Mouse (Mus musculus) midbrain, embryonic 14.5 days (tissue): ENCODE measurements around the gene Rps19bp1. TPM values are rescaled to one million over a fixed set of nuclear protein-coding genes. Genes with fewer than 3 reads are reported as not detected.

Source experiments
- ATAC-seq: fragments of 200-750 bp; cut with Nextera tagmentation; 2 replicates; pipeline ENCODE4 v1.8.0; 2017; ENCODE audit warnings: moderate number of reproducible peaks, moderate library complexity; ENCODE audit not compliant: low FRiP score, low TSS enrichment
- DNase-seq: peaks from one replicate; pipeline ENCODE4 v3.0.0-alpha.2; 2015
- H3K27ac ChIP-seq: fragments of 300-500 bp; sonication (generic); replicated peaks from 2 replicates; pipeline ENCODE4 v1.5.1; 2014; ENCODE audit warnings: mild to moderate bottlenecking, low read depth, low read length, moderate library complexity
- H3K27me3 ChIP-seq: fragments of 300-500 bp; sonication (generic); 2 replicates; pipeline ENCODE4 v1.6.1; 2014; ENCODE audit warnings: low read length, control low read depth, mixed read lengths; ENCODE audit not compliant: control insufficient read depth, insufficient read depth
- H3K36me3 ChIP-seq: fragments of 300-500 bp; sonication (generic); 2 replicates; pipeline ENCODE4 v1.6.1; 2014; ENCODE audit warnings: low read length, control low read depth; ENCODE audit not compliant: control insufficient read depth, insufficient read depth
- H3K4me1 ChIP-seq: fragments of 300-500 bp; sonication (generic); 2 replicates; pipeline ENCODE4 v1.6.1; 2014; ENCODE audit warnings: mild to moderate bottlenecking, antibody characterized with exemption, low read length, control low read depth; ENCODE audit not compliant: control insufficient read depth, insufficient read depth
- H3K4me2 ChIP-seq: fragments of 300-500 bp; sonication (generic); 2 replicates; pipeline ENCODE4 v1.6.1; 2014; ENCODE audit warnings: mild to moderate bottlenecking, low read length, moderate library complexity
- H3K4me3 ChIP-seq: fragments of 300-500 bp; sonication (generic); replicated peaks from 2 replicates; pipeline ENCODE4 v1.5.1; 2014; ENCODE audit warnings: low read depth, low read length
- H3K9ac ChIP-seq: fragments of 300-500 bp; sonication (generic); replicated peaks from 2 replicates; pipeline ENCODE4 v1.6.1; 2014; ENCODE audit warnings: mild to moderate bottlenecking, low read length, moderate library complexity
- H3K9me3 ChIP-seq: fragments of 300-500 bp; sonication (generic); 2 replicates; pipeline ENCODE4 v1.6.1; 2016; ENCODE audit warnings: low read length, control low read depth, mixed read lengths; ENCODE audit not compliant: control insufficient read depth
- WGBS: fragments of 180-500 bp; shearing (Covaris S2); extraction: QIAGEN DNeasy Blood & Tissue Kit; methylation state at CpG from one replicate; pipeline ENCODE4 v1.1.7; 2014; 5-methylcytosine and 5-hydroxymethylcytosine counted together
- polyA plus RNA-seq: library from polyadenylated mRNA; unstranded; fragments of >200 nt; fragmentation: Nextera tagmentation; extraction: Ambion mirVana; gene quantifications from 2 replicates; pipeline ENCODE4 v1.2.1, GENCODE M21; 2014

Gene Rps19bp1
- 73.9 and 100 TPM in 2 replicates for polyA plus RNA-seq

DNA sequence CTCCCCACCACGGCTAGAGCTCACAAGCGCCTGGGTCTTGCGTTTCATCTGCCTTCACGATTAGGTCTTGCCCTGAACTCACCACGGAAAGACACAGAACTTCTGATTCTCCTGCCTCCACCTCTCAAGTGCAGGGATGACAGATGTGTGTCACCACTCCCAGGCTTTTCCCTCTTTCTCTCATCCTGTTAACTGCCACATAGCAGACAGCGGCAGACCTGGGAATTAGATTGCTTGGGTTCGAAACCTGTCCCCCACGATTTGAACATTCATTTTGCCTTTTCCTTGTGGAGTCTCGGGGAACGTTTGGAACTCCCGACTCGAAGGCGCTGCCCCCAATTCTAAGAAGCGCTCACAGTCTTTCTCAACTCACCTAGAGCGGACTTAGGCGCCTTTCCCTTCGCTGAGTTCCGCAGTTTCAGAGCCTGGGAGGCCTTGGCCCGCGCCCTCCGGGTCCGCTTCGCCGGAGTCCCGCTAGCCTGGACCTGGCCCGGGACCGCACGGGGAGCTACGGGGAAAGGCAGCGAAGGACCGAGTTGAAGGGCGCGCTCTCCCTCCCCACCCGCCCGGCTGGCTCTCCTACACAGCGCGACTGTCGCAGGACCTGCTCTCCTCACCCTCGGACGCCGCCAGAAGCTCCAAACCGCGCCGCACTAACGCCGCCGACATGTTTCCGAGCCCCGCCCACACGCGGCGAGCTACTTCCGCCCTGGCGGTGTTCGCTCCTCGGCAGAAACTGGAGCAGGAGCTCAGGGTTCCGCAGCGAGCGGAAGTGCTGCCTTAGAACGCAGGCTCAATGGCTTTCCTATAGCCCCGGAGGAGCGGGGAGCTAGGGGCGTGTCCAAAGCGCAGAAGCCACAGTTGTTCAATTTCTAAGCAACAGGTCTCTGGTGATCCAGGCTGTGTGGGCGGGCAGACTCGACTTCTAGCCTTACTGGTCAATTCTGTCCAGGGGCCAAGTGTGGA lies at the start of gene Rps19bp1:
Gene Rps19bp1, minus strand, starts transcription at position 706 of the 966 bp plus-strand sequence.
- H3K4me2 ChIP-seq: peak within 1 kb of the TSS; percentile 76
- H3K27me3 ChIP-seq: no peaks in the 10 kb centered on the region
- H3K4me3 ChIP-seq: peak within 1 kb of the TSS; percentile 87
- H3K4me1 ChIP-seq: peaks cover 10% of the 10 kb centered on the region
- DNase-seq (peak; percentile 96), ATAC-seq (peak; percentile 92)
- peaks cover 22% of the 10 kb centered on the region for H3K36me3 ChIP-seq
- H3K9ac ChIP-seq: peak within 1 kb of the TSS; percentile 76
- no peaks in the 10 kb centered on the region for H3K9me3 ChIP-seq
- H3K27ac ChIP-seq: peak within 1 kb of the TSS; percentile 68
- 2% methylated on average over 66 of the region's 66 CpGs for WGBS

DNA sequence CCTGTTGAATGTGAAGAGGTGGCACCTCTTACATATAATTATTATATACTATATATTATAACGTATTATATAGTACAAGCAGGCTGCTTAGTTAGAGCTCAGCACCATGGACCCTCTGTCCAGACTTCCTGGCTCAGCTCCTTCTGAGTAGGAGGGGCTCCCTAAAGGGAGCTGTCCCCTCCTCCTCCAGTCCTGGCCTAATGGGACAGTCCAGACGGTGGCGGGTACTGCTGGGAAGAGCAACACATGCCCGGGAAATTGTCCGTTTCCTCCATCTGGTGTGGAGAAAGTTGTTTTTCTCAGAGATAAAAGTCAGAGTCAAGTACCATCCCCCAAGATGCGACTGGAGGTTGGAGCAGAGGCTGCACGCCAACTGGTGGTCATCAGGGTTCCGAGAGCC lies 42.0 kb upstream of the Rps19bp1 start:
- Histone ChIP-seq H3K36me3 (no peaks in the 10 kb centered on the region), H3K27me3 (no peaks in the 10 kb centered on the region), H3K9me3 (no peaks in the 10 kb centered on the region), H3K4me1 (no peaks in the 10 kb centered on the region), H3K9ac (no peak overlapping the region), H3K4me3 (no peak overlapping the region), H3K4me2 (no peak overlapping the region), H3K27ac (no peak overlapping the region)
- WGBS: 79% methylated on average over 8 of the region's 8 CpGs
- DNase-seq (no peak), ATAC-seq (no peak)

DNA sequence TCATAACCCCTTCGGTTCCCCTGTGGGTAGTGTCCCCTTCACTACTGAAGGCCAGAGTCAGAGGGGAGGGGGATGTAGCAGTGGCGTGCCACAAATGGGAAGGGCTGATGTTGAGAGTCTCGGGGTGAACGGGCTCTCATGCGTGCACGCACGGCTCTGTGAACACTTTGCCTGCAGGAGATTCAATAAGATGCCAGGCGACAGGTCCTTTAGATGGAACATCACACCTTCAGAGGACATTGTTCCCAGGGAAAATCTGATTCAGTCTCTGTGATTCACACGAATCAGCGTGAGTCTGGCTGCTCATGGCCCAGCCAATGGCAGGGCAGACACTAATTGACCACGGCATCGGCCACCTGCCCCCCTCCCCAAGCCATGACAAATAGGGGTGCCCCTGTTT lies 40.1 kb upstream of the Rps19bp1 start:
- no peak overlapping the region for H3K9ac ChIP-seq
- H3K4me3 ChIP-seq: no peak overlapping the region
- ATAC-seq: no peak
- H3K27ac ChIP-seq: no peak overlapping the region
- no peak overlapping the region for H3K4me2 ChIP-seq
- H3K4me1 ChIP-seq: no peaks in the 10 kb centered on the region
- H3K36me3 ChIP-seq: no peaks in the 10 kb centered on the region
- H3K9me3 ChIP-seq: no peaks in the 10 kb centered on the region
- no peak for DNase-seq
- 72% methylated on average over 12 of the region's 12 CpGs for WGBS
- no peaks in the 10 kb centered on the region for H3K27me3 ChIP-seq

DNA sequence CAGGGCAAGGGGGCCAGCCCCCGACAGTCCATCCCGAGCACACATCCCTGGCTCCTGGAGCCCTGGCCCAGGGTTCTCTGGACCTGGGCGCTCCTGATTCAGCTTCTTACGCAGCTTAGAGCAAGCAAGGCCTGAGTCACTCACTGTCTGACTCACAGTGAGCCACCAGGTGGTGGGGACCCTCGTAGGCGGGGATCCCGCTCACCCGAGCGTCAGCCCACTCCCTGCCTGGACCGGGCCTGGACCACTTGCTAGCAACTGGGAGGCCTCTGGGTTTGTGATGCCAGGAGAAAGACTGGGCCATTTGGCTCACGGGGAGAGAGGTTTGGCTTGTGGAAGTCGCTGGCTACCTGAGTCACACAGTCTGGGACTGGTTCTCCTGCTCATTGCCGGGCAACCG lies 39.7 kb upstream of the Rps19bp1 start:
- no peaks in the 10 kb centered on the region for H3K9me3 ChIP-seq
- H3K9ac ChIP-seq: no peak overlapping the region
- no peaks in the 10 kb centered on the region for H3K27me3 ChIP-seq
- no peak overlapping the region for H3K4me2 ChIP-seq
- 66% methylated on average over 14 of the region's 14 CpGs for WGBS
- no peaks in the 10 kb centered on the region for H3K4me1 ChIP-seq
- ATAC-seq: no peak
- no peak for DNase-seq
- no peaks in the 10 kb centered on the region for H3K36me3 ChIP-seq
- H3K27ac ChIP-seq: no peak overlapping the region
- no peak overlapping the region for H3K4me3 ChIP-seq

DNA sequence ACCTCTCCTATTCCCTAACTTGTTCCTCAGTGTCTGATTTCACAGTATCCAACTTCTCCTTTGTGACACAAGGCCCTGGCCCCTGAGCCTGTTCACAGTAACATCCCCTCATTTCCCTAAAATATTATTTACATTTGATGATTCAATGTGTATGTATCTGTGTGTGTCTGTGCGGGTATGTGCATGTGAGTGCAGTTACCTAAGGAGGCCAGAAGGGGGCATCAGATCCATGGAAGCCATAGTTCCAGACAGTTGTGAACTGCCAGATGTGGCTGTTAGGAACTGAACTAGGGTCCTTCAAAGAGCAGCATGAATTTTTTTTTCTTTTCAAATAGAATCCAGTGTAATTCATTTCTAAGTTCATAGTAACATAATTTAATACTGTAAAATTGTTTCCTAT lies 33.0 kb upstream of the Rps19bp1 start:
- Histone ChIP-seq H3K9ac (no peak overlapping the region), H3K27ac (no peak overlapping the region), H3K9me3 (no peaks in the 10 kb centered on the region), H3K36me3 (no peaks in the 10 kb centered on the region), H3K4me2 (no peak overlapping the region), H3K27me3 (no peaks in the 10 kb centered on the region), H3K4me1 (no peaks in the 10 kb centered on the region), H3K4me3 (no peak overlapping the region)
- 97% methylated on average over 1 of the region's 1 CpGs for WGBS
- DNase-seq (no peak), ATAC-seq (no peak)

DNA sequence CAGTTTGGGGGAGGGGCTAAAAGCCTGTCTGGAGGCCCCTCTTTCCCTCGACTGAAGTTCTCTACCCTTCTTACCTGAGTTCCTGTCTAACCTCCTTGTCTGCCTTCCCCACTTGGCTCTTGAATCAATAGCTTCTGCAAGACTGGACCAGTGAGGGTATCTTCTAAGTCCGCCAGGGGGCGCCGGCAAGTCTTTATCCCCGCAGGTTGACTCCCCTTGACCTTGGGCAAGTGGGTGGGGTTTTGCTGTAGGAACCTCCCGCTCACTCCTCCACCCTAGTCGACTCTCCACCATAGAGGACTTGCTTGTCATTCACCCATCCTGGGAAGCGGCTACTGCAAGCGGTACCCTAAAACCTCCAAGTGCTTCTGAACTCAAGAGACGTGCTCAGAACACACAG lies 25.3 kb upstream of the Rps19bp1 start:
- Histone ChIP-seq H3K27ac (no peak overlapping the region), H3K27me3 (peaks cover 30% of the 10 kb centered on the region), H3K4me3 (no peak overlapping the region), H3K4me1 (0 out of 2 replicates have a peak, but pooled peaks cover 6% of the 10 kb centered on the region), H3K9me3 (no peaks in the 10 kb centered on the region), H3K4me2 (peak overlapping the region; percentile 25; the same call in 1 of the 2 replicates), H3K9ac (no peak overlapping the region), H3K36me3 (no peaks in the 10 kb centered on the region)
- 11% methylated on average over 10 of the region's 10 CpGs for WGBS
- ATAC-seq (no peak), DNase-seq (peak; percentile 72)

DNA sequence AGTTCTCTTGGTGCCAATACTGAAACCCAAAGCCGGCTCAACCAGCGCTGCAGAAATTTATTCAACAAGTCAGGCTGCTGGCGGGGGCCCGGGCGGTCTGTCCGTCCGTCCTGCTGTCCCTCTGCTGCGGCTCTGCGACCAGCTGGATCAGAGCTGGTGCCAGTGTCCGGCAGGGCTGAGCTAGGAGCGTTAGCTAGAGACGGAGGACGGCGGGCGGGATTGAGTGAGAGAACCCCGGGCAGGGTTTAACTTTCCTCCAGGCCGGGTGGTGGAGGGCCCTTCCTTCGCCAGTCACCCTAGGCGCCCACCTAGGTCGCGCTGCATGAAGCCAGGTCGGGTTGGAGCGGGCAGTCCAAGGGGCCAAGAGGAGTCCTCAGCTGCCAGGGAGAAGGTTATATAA lies 23.9 kb upstream of the Rps19bp1 start:
- peak; percentile 45 for DNase-seq

DNA sequence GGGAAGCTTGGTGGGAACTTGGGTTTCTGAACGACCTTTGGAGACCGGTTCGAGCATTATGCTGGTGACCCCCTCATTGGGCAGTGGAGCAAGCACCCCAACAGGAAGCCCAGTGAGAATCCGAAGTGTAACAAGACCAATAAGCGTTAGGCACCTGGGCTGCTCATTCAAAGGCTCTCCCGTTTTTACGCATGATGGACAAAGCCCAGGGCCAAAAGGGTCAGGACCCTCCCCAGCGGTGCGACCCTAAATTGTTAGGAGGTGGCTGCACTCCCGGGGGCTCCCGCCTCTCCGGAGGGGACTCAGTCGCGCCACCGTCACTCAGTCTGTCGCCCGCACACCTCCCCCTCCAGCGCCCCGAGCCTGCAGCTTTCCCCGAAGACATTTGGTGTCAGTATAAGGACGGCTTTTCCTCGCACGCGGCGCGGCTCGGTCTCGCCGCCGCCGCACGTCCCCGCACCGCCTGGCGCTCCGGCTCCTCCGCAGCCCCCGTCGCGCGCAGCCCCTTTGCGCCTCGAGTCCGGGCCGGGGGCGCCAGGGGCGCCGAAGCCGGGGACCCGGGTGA lies 22.8 kb upstream of the Rps19bp1 start, which contains the start of gene Cacna1i:
Gene Cacna1i, plus strand, starts transcription at position 388 of the 565 bp plus-strand sequence.
- Histone ChIP-seq H3K4me2 (peak within 1 kb of the TSS; percentile 85), H3K27ac (0 out of 2 replicates have a peak within 1 kb of the TSS, but pooled peaks have one; percentile 26), H3K9me3 (no peaks in the 10 kb centered on the region), H3K27me3 (peaks cover 30% of the 10 kb centered on the region), H3K4me3 (peak within 1 kb of the TSS; percentile 55), H3K4me1 (0 out of 2 replicates have a peak, but pooled peaks cover 6% of the 10 kb centered on the region), H3K36me3 (no peaks in the 10 kb centered on the region), H3K9ac (peak within 1 kb of the TSS; percentile 70)
- DNase-seq (peak; percentile 88), ATAC-seq (peak; percentile 46; the same call in 1 of the 2 replicates)
- under 1% methylated on average over 48 of the region's 50 CpGs for WGBS

More for the DNA sequence above, 23.9 kb upstream of the Rps19bp1 start:
- WGBS: 1% methylated on average over 23 of the region's 23 CpGs
- H3K27me3 ChIP-seq: peaks cover 30% of the 10 kb centered on the region
- H3K27ac ChIP-seq: no peak overlapping the region
- peak overlapping the region; percentile 70 for H3K9ac ChIP-seq
- no peaks in the 10 kb centered on the region for H3K36me3 ChIP-seq
- ATAC-seq: no peak
- H3K9me3 ChIP-seq: no peaks in the 10 kb centered on the region
- H3K4me1 ChIP-seq: 0 out of 2 replicates have a peak, but pooled peaks cover 6% of the 10 kb centered on the region
- peak overlapping the region; percentile 55 for H3K4me3 ChIP-seq
- H3K4me2 ChIP-seq: peak overlapping the region; percentile 85
